Mouse (Mus musculus): ENCODE data around the gene Gm49394. TPM values are rescaled to one million over a fixed set of nuclear protein-coding genes. Genes with fewer than 3 reads are reported as not detected.

Gm49394 gene
- total RNA-seq, 1 experiment from 2014 or later, result not detected

DNA sequence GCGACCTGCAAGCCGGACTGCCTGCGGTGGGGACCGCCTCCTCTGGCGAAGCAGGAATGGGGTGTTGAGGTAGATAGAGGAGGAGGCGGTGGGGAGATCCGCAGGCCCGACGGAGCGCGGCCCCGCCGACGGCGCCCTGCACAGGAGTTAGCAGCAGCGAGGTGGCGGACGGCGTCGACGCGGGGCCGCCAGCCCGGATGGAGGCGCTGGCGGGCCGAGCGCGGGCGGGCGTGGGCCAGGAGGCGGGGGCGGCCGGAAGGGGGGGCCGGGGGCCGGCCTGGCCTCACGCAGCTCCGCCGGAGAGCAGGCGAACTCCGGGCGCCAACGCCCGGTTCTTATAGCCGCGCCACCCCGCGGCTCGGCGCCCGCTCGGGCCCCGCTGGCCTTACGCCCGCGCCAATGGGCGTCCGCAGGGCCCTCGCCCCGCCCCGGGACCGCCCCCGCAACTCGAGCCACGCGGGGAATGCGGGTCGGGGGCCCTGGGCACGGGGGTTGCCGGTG is 10.5 kb downstream of the Gm49394 start:
- DNase-seq, result peak; percentile 49

GRCm38 (mm10) chr7:142658681-142659180 is 11.0 kb downstream of the Gm49394 start:
- peak; percentile 27 for DNase-seq

- DNase-seq, result no peak
Observed at GRCm38 (mm10) chr7:142657821-142658614, 11.7 kb downstream of the Gm49394 start.

DNA sequence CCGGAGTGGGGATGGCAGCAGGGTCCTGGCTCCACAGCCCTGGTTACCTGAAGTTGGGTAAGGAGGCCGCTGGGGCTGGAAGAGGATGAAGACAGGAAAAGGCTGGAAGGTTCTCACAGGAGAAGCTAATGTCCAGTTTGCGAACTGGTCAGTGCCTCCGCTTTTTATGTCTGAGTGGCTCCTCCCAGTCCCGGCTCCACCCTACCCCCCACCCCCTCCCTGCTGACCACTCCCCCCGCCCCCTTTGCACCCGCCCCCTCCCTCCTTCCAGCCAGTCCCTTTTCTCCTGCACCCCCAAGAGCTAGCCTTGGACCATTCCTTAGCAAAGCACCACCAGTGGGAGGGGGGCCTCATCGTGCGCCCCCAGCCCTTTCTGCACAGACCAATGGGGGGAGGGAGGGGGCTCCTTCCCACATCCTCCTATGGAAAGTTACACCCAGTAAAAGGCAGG is 12.4 kb downstream of the Gm49394 start:
- no peak for DNase-seq

DNA sequence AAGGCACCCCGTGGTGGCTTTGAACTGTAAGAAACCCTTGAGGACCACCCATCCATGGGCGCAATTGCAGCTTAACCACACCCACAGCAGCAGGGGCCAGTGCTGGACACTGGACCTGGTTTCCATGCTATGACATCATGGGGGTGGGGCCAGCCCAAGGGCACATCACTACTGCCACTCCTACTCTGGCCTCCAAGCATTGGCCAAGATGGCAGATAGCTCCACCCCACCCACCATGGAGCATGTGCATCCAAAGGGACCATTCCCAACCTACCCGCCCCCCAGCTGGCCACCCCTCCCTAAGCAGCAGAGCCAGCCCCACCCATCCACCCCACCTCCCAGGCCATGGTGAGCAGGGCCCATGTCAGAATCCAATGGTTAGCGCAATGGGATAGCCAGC is 13.7 kb downstream of the Gm49394 start:
- peak; percentile 41 for DNase-seq

DNA sequence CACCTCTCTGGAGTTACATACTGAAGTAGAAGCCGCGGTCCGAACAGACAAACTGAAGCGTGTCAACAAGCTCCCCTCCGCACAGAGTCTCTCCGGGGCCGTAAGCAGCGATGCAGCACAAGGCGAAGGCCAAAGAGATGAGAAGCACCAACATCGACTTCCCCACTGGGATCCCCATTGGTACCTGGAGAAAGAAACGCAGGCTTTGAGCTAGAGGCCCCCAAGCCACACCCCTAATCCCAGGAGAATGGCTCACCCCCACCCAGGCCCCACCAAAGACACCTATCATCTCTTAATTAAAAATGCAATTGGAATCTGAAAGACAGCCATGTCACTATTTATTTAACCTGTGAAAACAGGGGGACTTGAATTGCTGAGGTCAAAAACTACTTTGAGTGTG is 14.1 kb downstream of the Gm49394 start:
- no peak for DNase-seq

GRCm38 (mm10) chr7:142653726-142654125 is 16.0 kb downstream of the Gm49394 start:
- DNase-seq, result no peak

DNA sequence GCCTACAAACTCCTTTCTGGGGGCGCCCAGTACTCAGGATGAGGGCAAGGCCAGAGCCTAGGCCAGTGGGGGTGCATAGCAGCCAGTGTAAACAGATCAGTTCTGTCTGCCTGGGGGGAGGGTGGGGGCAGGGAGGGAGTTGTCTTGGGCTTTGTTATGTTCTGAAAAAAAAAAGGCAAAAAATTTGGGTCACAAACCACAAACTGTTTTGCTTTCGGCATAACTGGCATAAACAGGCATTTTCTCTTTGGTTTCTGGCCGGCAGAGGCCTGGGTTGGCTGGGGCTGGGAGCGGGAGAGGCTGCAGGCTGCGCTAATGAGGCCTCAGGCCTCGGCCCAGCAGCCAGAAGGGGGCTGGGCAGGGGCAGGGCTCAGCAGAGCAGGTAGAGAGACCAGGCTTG is 23.1 kb downstream of the Gm49394 start:
- no peak for DNase-seq

GRCm38 (mm10) chr7:142645045-142645444 is 24.7 kb downstream of the Gm49394 start:
- no peak for DNase-seq

- DNase-seq, result no peak
Observed at GRCm38 (mm10) chr7:142636178-142636577, 33.6 kb downstream of the Gm49394 start.

DNA sequence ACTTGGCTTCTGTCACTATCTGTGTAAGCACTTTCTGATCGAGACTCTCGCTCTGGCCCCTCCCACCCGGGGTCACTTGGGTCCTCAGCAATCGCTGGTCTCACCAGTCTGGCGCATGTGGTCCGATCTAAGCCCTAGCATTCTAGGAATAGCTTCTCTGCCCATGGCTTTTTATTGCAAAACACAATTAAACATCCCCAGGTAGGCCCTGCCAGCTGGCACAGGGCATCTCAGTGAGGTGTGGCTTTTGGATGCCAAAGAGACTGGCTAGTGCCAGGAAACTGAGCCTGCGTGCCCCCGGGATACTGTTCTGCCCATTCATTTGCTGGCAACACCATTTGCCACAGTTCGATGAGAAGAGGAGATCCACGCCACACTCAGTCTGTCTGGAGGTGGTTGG is 39.1 kb downstream of the Gm49394 start:
- DNase-seq, result peak; percentile 72

DNA sequence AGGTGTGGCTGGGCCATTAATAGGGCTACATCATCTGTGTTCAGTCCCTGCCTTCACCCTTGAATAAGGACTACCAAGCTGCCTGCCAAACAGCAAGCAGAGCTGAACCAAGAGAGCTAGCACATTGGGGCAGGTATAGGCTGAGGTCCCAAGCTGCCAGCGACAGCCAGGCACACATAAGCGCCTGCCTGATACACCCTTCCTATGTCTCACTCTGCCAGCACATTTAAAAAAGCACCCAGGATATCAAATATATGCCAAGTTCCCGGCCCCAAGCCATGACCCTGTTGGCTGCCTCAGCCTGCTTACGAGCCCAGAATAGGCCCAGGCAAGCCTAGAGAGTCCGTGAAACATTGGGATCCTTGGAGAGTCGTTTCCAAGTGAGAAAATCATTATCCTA is 39.9 kb downstream of the Gm49394 start:
- peak; percentile 38 for DNase-seq

DNA sequence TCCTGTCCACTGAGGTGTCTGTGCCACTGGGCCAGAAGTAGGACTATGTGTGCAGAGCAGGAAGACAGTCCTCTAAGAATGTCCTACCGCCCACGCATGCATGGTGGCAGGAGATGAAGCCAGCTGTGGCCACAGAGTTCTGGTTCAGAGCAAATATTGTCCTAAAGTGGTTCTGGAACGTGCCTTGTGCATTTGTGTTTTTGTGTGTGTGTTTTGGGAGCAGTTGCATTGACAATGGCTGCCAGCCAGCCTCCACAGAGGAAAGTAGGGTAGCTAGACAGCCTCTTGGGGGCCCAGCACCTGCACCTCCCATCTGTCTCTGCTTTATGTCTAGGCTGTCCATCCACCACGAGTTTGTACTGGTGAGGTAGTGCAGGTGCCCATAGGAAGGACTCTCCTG is 47.6 kb downstream of the Gm49394 start:
- DNase-seq, result no peak

- no peak for DNase-seq
Observed at GRCm38 (mm10) chr7:142613077-142613476, 56.7 kb downstream of the Gm49394 start.

DNA sequence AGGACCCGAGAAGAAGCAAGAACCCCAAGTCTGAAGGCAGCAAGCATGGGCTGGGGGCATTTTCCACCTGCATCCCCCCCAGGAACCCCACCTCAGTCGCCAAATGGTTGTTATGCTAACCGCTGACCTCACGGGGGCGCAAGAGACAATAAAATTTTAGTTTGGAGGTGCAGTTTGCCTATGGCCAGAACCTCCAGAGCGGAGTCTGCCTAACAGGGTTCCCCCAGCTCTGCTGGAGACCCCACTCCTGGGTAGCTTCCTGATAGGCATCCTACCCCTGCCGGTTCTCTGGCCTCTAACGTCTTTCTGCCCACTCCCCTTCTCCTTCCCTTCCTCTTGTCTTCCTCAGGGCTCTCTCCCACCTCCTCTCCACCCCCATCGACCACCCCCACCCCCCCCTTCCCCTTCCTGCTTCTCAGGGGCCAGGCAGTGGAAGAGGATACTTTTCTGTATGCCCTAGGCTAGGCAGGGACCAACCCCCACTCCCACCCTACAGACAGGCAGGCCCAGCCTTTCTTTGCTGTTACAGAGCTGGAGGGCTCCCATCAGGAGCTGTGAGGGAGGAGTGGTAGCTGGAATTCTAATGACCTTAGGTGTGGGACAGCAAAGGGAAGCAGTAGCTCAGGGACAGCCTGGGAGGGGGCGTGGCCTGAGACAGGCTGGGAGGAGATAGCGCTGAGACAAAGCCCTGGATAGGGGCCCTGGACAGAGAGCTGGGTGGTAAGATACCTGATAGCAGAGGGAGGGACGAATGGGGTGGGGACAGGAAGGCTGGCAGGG is 58.9 kb downstream of the Gm49394 start:
- DNase-seq, result peak; percentile 79

GRCm38 (mm10) chr7:142600921-142601320 is 68.8 kb downstream of the Gm49394 start:
- no peak for DNase-seq

Small RNA genes within 50 kb of the gene (microRNA-seq; reads per million reads assigned to microRNA genes)
- 266 to 1,628 reads per million in 2 experiments for gene Mir483

Other genes with a start within 250 kb of the Gm49394 start
- gene Syt8, start 235.1 kb downstream of the Gm49394 start, total RNA-seq (2021), result not detected in 2 replicates
- 0.56 and 0.67 TPM in 2 replicates for gene Tnni2, start 228.1 kb downstream of the Gm49394 start, total RNA-seq (2021)
- 20.4 and 52.3 TPM in 2 replicates for gene Lsp1, start 209.1 kb downstream of the Gm49394 start, total RNA-seq (2021)
- gene Tnnt3, start 171.1 kb downstream of the Gm49394 start, total RNA-seq (2021), result 1.1 and 1.8 TPM in 2 replicates
- 13.3 and 17.9 TPM in 2 replicates for gene Mrpl23, start 137.3 kb downstream of the Gm49394 start, total RNA-seq (2021)
- gene Igf2, start 3.1 kb downstream of the Gm49394 start, total RNA-seq (2021), result 119 and 187 TPM in 2 replicates
- not detected in 2 replicates for gene Ins2, start 73.4 kb upstream of the Gm49394 start, total RNA-seq (2021)

Data from adrenal gland, postnatal 14 days (tissue).